Mouse (Mus musculus): ENCODE measurements at regions not wholly inside any gene's neighbourhood (a gene's known extent, or its start where the extent isn't known, plus 50 kb on each side); places are given as distances from the start of the nearest gene placed in this dataset.

DNA sequence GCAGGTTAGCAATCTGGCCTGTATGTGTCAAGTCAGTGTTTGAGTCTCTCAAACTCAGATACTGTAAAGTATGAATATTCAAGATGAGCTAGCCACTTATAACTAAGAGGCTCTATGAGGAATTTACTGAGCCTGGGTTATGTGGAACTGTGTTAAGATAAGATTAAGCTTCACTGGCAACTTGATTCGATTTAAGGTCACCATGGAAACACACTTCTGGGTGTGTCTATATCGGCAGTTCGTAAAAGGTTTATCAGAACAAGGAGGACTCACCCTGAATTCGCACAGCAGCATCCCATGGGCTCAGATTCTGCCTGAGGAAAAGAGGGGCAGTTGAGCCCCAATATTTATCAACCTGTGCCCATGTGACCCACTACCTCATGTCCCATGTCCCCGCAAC lies 224.7 kb downstream of the Sox4 start:
- Histone ChIP-seq H3K4me1 (ENCODE audit: insufficient read depth, low read length) (no peaks in the 10 kb centered on the region), H3K4me3 (ENCODE audit: low read length) (no peak overlapping the region), H3K36me3 (ENCODE audit: insufficient read depth, low read length) (no peaks in the 10 kb centered on the region), H3K27ac (no peak overlapping the region), H3K9me3 (ENCODE audit: low read length) (no peaks in the 10 kb centered on the region), H3K4me2 (ENCODE audit: low read depth, low read length) (no peak overlapping the region), H3K9ac (replicated peaks; ENCODE audit: low read length) (no peak overlapping the region), H3K27me3 (ENCODE audit: insufficient read depth, low read length) (no peaks in the 10 kb centered on the region)
- WGBS: 83% methylated on average over 5 of the region's 5 CpGs
- ATAC-seq: no peak
- no peak for DNase-seq (ENCODE audit: low spot score)
- no peak for TF ChIP-seq CTCF (IDR thresholded peaks at IDR 0.05; ENCODE audit: low read depth)

DNA sequence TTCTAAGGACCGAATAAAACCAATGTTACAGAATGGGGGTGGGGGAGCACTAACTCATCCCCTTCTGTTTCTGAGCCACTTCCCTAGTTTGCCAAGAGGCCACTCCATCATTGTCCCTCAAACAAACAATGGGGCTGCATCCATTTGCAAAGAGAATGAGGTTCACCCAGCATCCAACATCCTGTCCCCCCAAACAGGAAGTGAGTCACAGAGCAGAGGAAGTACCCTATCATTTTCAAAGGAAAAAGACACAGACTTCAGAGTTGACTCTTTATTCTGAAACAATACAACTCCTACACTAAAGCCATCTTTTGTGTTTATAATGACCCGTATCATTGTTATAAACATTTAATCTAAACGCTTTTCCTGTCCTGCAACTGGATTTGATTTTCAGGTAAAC lies 229.2 kb downstream of the Sox4 start:
- no peaks in the 10 kb centered on the region for H3K36me3 ChIP-seq (ENCODE audit: insufficient read depth, low read length)
- H3K9ac ChIP-seq (replicated peaks; ENCODE audit: low read length): no peak overlapping the region
- H3K4me1 ChIP-seq (ENCODE audit: insufficient read depth, low read length): peaks cover 16% of the 10 kb centered on the region
- 72% methylated on average over 3 of the region's 3 CpGs for WGBS
- no peak overlapping the region for H3K27ac ChIP-seq
- H3K27me3 ChIP-seq (ENCODE audit: insufficient read depth, low read length): no peaks in the 10 kb centered on the region
- TF ChIP-seq CTCF (IDR thresholded peaks at IDR 0.05; ENCODE audit: low read depth): no peak
- no peaks in the 10 kb centered on the region for H3K9me3 ChIP-seq (ENCODE audit: low read length)
- no peak for DNase-seq (ENCODE audit: low spot score)
- H3K4me2 ChIP-seq (ENCODE audit: low read depth, low read length): no peak overlapping the region
- no peak for ATAC-seq
- no peak overlapping the region for H3K4me3 ChIP-seq (ENCODE audit: low read length)

DNA sequence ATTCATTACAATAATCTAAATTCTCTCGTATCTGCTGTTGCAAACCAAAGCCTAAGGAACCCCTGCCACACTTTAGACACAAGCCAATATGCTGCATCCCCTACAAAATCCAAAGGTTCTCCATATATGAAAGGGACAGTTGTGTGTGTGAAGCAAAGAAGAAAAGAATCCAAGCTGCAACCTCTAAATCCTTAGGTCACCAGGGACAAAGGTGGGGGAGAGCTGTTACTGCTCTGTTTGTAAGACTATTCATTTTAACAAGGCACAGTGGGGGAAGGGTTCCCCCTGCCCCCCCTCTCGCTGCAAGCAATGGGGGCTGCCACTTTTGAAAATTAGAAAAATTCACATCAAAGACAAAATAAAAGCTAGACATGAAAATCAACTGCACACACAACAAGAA lies 231.4 kb downstream of the Sox4 start:
- Histone ChIP-seq H3K27me3 (ENCODE audit: insufficient read depth, low read length) (no peaks in the 10 kb centered on the region), H3K4me2 (ENCODE audit: low read depth, low read length) (no peak overlapping the region), H3K27ac (peak overlapping the region; percentile 51; the same call in 1 of the 2 replicates), H3K4me3 (ENCODE audit: low read length) (no peak overlapping the region), H3K9me3 (ENCODE audit: low read length) (no peaks in the 10 kb centered on the region), H3K4me1 (ENCODE audit: insufficient read depth, low read length) (peaks cover 25% of the 10 kb centered on the region), H3K9ac (replicated peaks; ENCODE audit: low read length) (no peak overlapping the region), H3K36me3 (ENCODE audit: insufficient read depth, low read length) (no peaks in the 10 kb centered on the region)
- no peak for TF ChIP-seq CTCF (IDR thresholded peaks at IDR 0.05; ENCODE audit: low read depth)
- DNase-seq (ENCODE audit: low spot score) (no peak), ATAC-seq (no peak)
- WGBS: 36% methylated on average over 2 of the region's 2 CpGs

DNA sequence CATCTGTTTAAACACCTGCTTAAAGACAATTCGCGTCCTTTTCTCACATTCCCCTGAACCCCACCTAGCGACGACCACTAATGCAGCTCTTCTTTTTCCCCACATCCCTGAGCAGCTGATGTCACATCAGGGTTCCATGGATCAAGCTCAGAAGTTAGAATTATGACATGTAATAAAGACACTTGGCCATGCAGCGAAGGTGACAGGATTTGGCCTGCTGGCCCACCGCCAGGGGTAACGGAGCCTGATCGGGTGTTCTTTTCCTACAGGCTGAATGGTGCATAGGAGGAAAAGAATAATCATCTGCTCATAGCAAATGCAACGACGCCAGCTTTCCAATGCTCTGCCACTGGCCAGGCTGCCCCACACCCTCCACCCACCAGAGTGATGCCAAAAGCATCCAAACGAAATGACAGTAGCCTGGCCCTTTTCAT lies 231.9 kb downstream of the Sox4 start:
- WGBS: 26% methylated on average over 11 of the region's 11 CpGs
- H3K27me3 ChIP-seq (ENCODE audit: insufficient read depth, low read length): no peaks in the 10 kb centered on the region
- H3K4me3 ChIP-seq (ENCODE audit: low read length): no peak overlapping the region
- H3K9me3 ChIP-seq (ENCODE audit: low read length): no peaks in the 10 kb centered on the region
- peaks cover 25% of the 10 kb centered on the region for H3K4me1 ChIP-seq (ENCODE audit: insufficient read depth, low read length)
- no peak overlapping the region for H3K9ac ChIP-seq (replicated peaks; ENCODE audit: low read length)
- H3K36me3 ChIP-seq (ENCODE audit: insufficient read depth, low read length): no peaks in the 10 kb centered on the region
- peak; percentile 68 for ATAC-seq
- TF ChIP-seq CTCF (IDR thresholded peaks at IDR 0.05; ENCODE audit: low read depth): peak; percentile 42
- H3K27ac ChIP-seq: peak overlapping the region; percentile 66; the same call in 1 of the 2 replicates
- DNase-seq (ENCODE audit: low spot score): peak; percentile 77
- H3K4me2 ChIP-seq (ENCODE audit: low read depth, low read length): peak overlapping the region; percentile 27

DNA sequence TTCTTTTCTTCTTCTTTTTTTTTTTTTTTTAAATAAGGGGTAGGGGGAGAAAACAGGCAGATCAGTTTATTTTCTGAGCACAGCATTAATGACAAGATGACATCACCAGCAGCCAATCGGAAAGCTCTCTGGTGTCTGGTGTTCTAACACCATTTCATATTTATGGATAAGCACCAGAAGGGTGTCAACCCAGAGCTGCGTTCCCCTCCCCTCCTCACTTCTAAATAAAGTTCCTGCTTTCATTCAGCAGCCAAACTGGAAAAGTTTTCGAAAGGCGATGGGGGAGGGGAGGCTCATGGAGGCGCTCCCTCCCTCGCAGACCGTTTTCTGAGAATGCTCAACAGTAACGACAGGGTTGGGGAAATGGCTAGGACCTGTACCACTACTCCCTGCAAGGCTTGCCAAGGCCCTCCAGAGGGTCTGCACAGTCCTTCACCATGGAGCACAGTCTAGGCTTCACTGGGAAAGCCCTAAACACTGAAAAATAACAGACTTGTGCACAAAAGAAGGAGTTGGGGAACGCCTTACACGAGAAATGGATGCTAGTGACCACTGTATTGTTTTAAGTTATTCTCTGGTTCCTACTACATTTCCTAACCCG lies 232.8 kb downstream of the Sox4 start:
- Histone ChIP-seq H3K4me1 (ENCODE audit: insufficient read depth, low read length) (peaks cover 25% of the 10 kb centered on the region), H3K9ac (replicated peaks; ENCODE audit: low read length) (no peak overlapping the region)
- peak; percentile 65 for DNase-seq (ENCODE audit: low spot score)

DNA sequence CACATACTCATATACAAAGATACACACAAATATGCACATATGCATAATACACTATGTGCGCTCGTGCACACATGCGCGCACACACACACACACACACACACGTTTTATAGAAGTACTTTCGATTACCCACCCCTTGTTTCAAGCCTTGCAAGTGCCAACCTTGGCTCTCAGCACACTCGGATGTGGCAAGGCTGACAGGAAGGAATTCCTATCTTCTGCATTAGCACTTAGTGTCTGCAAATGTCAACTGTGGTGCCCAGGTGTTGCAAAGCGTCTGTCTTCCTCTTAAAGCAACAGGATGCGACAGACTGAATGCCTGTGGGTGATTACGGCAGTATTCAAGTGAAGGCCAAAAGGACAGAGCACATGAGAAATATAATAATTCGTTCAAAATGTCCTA lies 233.3 kb downstream of the Sox4 start:
- Histone ChIP-seq H3K36me3 (ENCODE audit: insufficient read depth, low read length) (no peaks in the 10 kb centered on the region), H3K27me3 (ENCODE audit: insufficient read depth, low read length) (no peaks in the 10 kb centered on the region), H3K4me3 (ENCODE audit: low read length) (no peak overlapping the region), H3K9me3 (ENCODE audit: low read length) (no peaks in the 10 kb centered on the region), H3K9ac (replicated peaks; ENCODE audit: low read length) (no peak overlapping the region), H3K27ac (peak overlapping the region; percentile 58), H3K4me2 (ENCODE audit: low read depth, low read length) (0 out of 2 replicates have a peak overlapping the region, but pooled peaks have one; percentile 13), H3K4me1 (ENCODE audit: insufficient read depth, low read length) (peaks cover 25% of the 10 kb centered on the region)
- DNase-seq (ENCODE audit: low spot score): peak; percentile 16
- no peak for TF ChIP-seq CTCF (IDR thresholded peaks at IDR 0.05; ENCODE audit: low read depth)
- WGBS: 61% methylated on average over 11 of the region's 11 CpGs
- ATAC-seq: peak; percentile 10; the same call in 1 of the 2 replicates

More for the DNA sequence above, 232.8 kb downstream of the Sox4 start:
- H3K9me3 ChIP-seq (ENCODE audit: low read length): no peaks in the 10 kb centered on the region
- ATAC-seq: peak; percentile 72
- WGBS: 40% methylated on average over 11 of the region's 11 CpGs
- no peak for TF ChIP-seq CTCF (IDR thresholded peaks at IDR 0.05; ENCODE audit: low read depth)
- no peaks in the 10 kb centered on the region for H3K27me3 ChIP-seq (ENCODE audit: insufficient read depth, low read length)
- H3K4me2 ChIP-seq (ENCODE audit: low read depth, low read length): peak overlapping the region; percentile 39
- no peak overlapping the region for H3K4me3 ChIP-seq (ENCODE audit: low read length)
- no peaks in the 10 kb centered on the region for H3K36me3 ChIP-seq (ENCODE audit: insufficient read depth, low read length)
- peak overlapping the region; percentile 66; the same call in 1 of the 2 replicates for H3K27ac ChIP-seq

DNA sequence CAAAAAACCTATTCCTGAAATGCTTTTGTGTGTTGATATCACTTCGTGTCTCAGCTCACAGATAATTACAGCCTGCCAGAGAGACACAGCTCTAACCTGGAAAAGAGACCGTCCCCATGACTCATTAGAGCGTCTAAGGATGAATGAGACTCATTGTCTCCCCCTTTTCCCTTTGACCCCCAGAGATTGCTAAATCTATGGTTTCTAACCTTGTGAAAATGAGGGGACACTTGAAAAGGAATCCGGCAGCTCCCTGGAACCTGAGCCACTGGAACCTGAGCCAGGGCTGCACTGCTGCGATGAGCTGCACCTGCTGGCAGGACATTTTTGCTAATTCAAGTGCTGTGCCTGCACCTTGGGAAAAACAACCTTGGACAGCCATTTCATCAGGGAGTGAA lies 234.6 kb downstream of the Sox4 start:
- ATAC-seq (no peak), DNase-seq (ENCODE audit: low spot score) (no peak)
- no peak for TF ChIP-seq CTCF (IDR thresholded peaks at IDR 0.05; ENCODE audit: low read depth)
- peaks cover 25% of the 10 kb centered on the region for H3K4me1 ChIP-seq (ENCODE audit: insufficient read depth, low read length)
- H3K4me2 ChIP-seq (ENCODE audit: low read depth, low read length): no peak overlapping the region
- peak overlapping the region; percentile 58 for H3K27ac ChIP-seq
- H3K4me3 ChIP-seq (ENCODE audit: low read length): no peak overlapping the region
- 0 out of 2 replicates have a peak overlapping the region, but pooled peaks have one; percentile 6 for H3K9ac ChIP-seq (replicated peaks; ENCODE audit: low read length)
- no peaks in the 10 kb centered on the region for H3K27me3 ChIP-seq (ENCODE audit: insufficient read depth, low read length)
- H3K36me3 ChIP-seq (ENCODE audit: insufficient read depth, low read length): no peaks in the 10 kb centered on the region
- 37% methylated on average over 5 of the region's 5 CpGs for WGBS
- H3K9me3 ChIP-seq (ENCODE audit: low read length): no peaks in the 10 kb centered on the region

Data from hindbrain, postnatal 0 days (tissue).